Mouse (Mus musculus): ENCODE data around the gene Nlgn1.

GRCm38 (mm10) chr3:25813368-25813767 is 518.9 kb downstream of the Nlgn1 start:
- TF ChIP-seq POLR2A (IDR thresholded peaks at IDR 0.05; ENCODE audit: insufficient read depth, low read length), result no peak
- no peak for TF ChIP-seq EP300 (IDR thresholded peaks at IDR 0.05; ENCODE audit: insufficient read depth, low read depth, low read length)
- TF ChIP-seq CTCF (IDR thresholded peaks at IDR 0.05; ENCODE audit: low read depth, low read length), result no peak

Data from ES-Bruce4 (cell line).